Mouse (Mus musculus) embryonic facial prominence, embryonic 14.5 days (tissue): Measurements from ENCODE around the gene Bdh1. TPM values are rescaled to one million over a fixed set of nuclear protein-coding genes. Genes with fewer than 3 reads are reported as not detected.

Experiments used
- ATAC-seq: fragments of 200-750 bp; cut with Nextera tagmentation; 2 replicates; pipeline ENCODE4 v1.8.0; 2017; ENCODE audit warnings: low read depth, moderate number of reproducible peaks, moderate TSS enrichment
- DNase-seq: peaks from one replicate; pipeline ENCODE4 v3.0.0-alpha.2; 2015; ENCODE audit warnings: low spot score
- H3K27ac ChIP-seq: fragments of 300-500 bp; sonication (generic); replicated peaks from 2 replicates; pipeline ENCODE4 v1.5.1; 2014; ENCODE audit warnings: low read depth, mild to moderate bottlenecking, low read length, moderate library complexity
- H3K27me3 ChIP-seq: fragments of 300-500 bp; sonication (generic); replicated peaks from 2 replicates; pipeline ENCODE4 v1.6.1; 2014; ENCODE audit warnings: low read length; ENCODE audit not compliant: control insufficient read depth, insufficient read depth
- H3K36me3 ChIP-seq: fragments of 300-500 bp; sonication (generic); 2 replicates; pipeline ENCODE4 v1.6.1; 2014; ENCODE audit warnings: low read length, mixed read lengths; ENCODE audit not compliant: control insufficient read depth, insufficient read depth
- H3K4me1 ChIP-seq: fragments of 300-500 bp; sonication (generic); 2 replicates; pipeline ENCODE4 v1.6.1; 2014; ENCODE audit warnings: antibody characterized with exemption, low read length; ENCODE audit not compliant: control insufficient read depth, insufficient read depth
- H3K4me2 ChIP-seq: fragments of 300-500 bp; sonication (generic); 2 replicates; pipeline ENCODE4 v1.6.1; 2014; ENCODE audit warnings: low read depth, mild to moderate bottlenecking, low read length, moderate library complexity, mixed read lengths
- H3K4me3 ChIP-seq: fragments of 300-500 bp; sonication (generic); 2 replicates; pipeline ENCODE4 v1.5.1; 2014; ENCODE audit warnings: low read depth, mild to moderate bottlenecking, low read length
- H3K9ac ChIP-seq: fragments of 300-500 bp; sonication (generic); 2 replicates; pipeline ENCODE4 v1.6.1; 2014; ENCODE audit warnings: low read depth, mild to moderate bottlenecking, low read length, moderate library complexity, mixed read lengths
- H3K9me3 ChIP-seq: fragments of 300-500 bp; sonication (generic); 2 replicates; pipeline ENCODE4 v1.6.1; 2016; ENCODE audit warnings: low read length; ENCODE audit not compliant: control insufficient read depth
- WGBS: fragments of 180-500 bp; shearing (Covaris S2); extraction: QIAGEN DNeasy Blood & Tissue Kit; methylation state at CpG from one replicate; pipeline ENCODE4 v1.1.7; 2014; 5-methylcytosine and 5-hydroxymethylcytosine counted together
- polyA plus RNA-seq: library from polyadenylated mRNA; unstranded; fragments of >200 nt; fragmentation: Nextera tagmentation; extraction: Ambion mirVana; gene quantifications from 2 replicates; pipeline ENCODE4 v1.2.1, GENCODE M21; 2014

Bdh1 gene
- polyA plus RNA-seq, 1 experiment from 2014 or later: 30.4 TPM

DNA sequence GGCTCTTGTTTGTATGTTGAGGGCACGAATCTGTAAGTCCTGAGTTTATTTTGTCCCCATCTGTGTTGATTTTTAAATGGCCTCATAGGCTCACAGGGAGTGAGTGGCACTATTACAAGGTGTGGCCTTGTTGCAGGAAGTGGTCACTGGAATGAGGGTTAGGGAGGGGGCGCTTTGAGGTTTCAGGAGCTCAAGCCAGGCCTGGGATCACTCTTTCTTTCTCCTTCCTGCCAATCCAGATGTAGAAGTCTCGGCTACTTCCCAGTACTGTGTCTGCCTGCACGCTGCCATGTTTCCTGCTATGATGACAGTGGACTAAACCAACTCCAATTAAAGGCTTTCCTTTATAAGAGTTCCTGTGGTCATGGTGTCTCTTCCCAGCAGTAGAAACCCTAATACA is 76.3 kb downstream of the Bdh1 start:
- Histone ChIP-seq H3K4me2 (no peak overlapping the region), H3K4me1 (peaks cover 52% of the 10 kb centered on the region), H3K36me3 (no peaks in the 10 kb centered on the region), H3K9ac (no peak overlapping the region), H3K27me3 (no peaks in the 10 kb centered on the region), H3K9me3 (no peaks in the 10 kb centered on the region), H3K27ac (no peak overlapping the region), H3K4me3 (no peak overlapping the region)
- no peak for DNase-seq
- 69% methylated on average over 4 of the region's 4 CpGs for WGBS
- no peak for ATAC-seq

DNA sequence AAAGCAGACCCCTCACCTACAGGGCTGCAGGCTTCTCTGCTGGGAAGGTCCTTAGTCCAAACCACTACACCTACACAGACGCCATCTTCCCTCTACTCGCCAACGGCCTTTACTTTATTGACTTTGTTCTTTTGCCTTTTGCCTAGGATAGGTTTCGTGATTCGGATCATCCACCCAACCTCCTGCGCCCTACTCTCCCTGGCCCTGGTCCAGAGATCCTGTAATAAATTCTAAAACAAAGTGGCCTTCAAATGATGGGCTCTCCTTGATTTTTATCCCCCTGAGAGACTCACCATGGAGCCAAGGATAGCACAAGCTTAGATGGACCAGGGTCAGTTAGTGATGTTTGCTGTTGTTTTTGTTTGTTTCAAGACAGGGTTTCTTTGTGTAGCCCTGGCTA is 76.9 kb downstream of the Bdh1 start:
- Histone ChIP-seq H3K27ac (no peak overlapping the region), H3K4me2 (no peak overlapping the region), H3K9ac (no peak overlapping the region), H3K27me3 (no peaks in the 10 kb centered on the region), H3K36me3 (no peaks in the 10 kb centered on the region), H3K4me1 (peaks cover 46% of the 10 kb centered on the region), H3K9me3 (no peaks in the 10 kb centered on the region), H3K4me3 (no peak overlapping the region)
- DNase-seq (no peak), ATAC-seq (no peak)
- 93% methylated on average over 6 of the region's 6 CpGs for WGBS

DNA sequence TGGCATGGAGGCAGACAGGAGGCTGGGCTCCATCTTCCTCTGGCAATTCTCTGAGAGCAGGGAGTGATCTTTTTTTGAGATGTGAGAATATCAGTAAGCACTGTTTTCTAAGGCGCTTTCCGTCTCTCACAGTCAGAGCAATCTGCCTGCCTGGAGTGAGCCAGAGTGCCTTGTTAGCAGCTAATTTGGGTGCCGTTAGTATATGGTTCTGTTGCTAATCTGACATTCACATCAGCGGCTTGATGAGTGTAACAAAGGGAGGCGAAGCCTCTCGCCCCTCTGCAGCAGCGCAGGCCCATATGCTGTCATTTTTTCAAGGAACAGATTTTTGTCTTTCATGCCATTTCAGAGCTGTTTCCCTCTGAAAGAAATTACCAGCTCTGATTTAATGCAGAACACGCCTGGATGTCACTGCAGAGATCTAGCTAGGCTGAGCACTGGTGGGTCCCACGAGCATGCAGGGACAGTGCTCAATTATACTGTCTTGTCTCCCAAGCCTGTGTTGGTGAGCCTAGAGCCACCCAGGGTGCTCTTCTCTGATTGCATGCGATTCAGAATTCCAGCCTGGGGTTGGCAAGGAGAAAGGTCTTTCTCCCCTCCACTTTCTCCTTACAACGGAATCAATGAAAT is 77.7 kb downstream of the Bdh1 start:
- Histone ChIP-seq H3K36me3 (no peaks in the 10 kb centered on the region), H3K9ac (no peak overlapping the region), H3K4me1 (peaks cover 41% of the 10 kb centered on the region), H3K4me3 (no peak overlapping the region), H3K9me3 (no peaks in the 10 kb centered on the region), H3K4me2 (no peak overlapping the region), H3K27me3 (no peaks in the 10 kb centered on the region), H3K27ac (peak overlapping the region; percentile 35)
- 41% methylated on average over 11 of the region's 11 CpGs for WGBS
- DNase-seq: peak; percentile 59
- no peak for ATAC-seq

- 42% methylated on average over 3 of the region's 3 CpGs for WGBS
- ATAC-seq: no peak
- Histone ChIP-seq H3K4me3 (no peak overlapping the region), H3K27ac (peak overlapping the region; percentile 35), H3K4me2 (no peak overlapping the region), H3K9ac (no peak overlapping the region), H3K9me3 (no peaks in the 10 kb centered on the region), H3K4me1 (peaks cover 41% of the 10 kb centered on the region), H3K27me3 (no peaks in the 10 kb centered on the region), H3K36me3 (no peaks in the 10 kb centered on the region)
- DNase-seq: no peak
Measured at GRCm38 (mm10) chr16:31500532-31500931, 78.5 kb downstream of the Bdh1 start.

- Histone ChIP-seq H3K9me3 (no peaks in the 10 kb centered on the region), H3K4me2 (0 out of 2 replicates have a peak overlapping the region, but pooled peaks have one; percentile 23), H3K36me3 (no peaks in the 10 kb centered on the region), H3K4me1 (peaks cover 41% of the 10 kb centered on the region), H3K4me3 (no peak overlapping the region), H3K27me3 (no peaks in the 10 kb centered on the region), H3K27ac (peak overlapping the region; percentile 55), H3K9ac (no peak overlapping the region)
- ATAC-seq (peak; percentile 74), DNase-seq (peak; percentile 85)
- WGBS: 45% methylated on average over 14 of the region's 14 CpGs
Measured at GRCm38 (mm10) chr16:31500969-31501750, 79.1 kb downstream of the Bdh1 start.

GRCm38 (mm10) chr16:31501751-31502365 is 79.8 kb downstream of the Bdh1 start:
- H3K9me3 ChIP-seq: no peaks in the 10 kb centered on the region
- H3K36me3 ChIP-seq: no peaks in the 10 kb centered on the region
- H3K4me2 ChIP-seq: 0 out of 2 replicates have a peak overlapping the region, but pooled peaks have one; percentile 23
- peak; percentile 42 for DNase-seq
- WGBS: 32% methylated on average over 14 of the region's 14 CpGs
- H3K4me3 ChIP-seq: no peak overlapping the region
- H3K9ac ChIP-seq: no peak overlapping the region
- H3K27ac ChIP-seq: peak overlapping the region; percentile 55; the same call in 1 of the 2 replicates
- H3K27me3 ChIP-seq: no peaks in the 10 kb centered on the region
- ATAC-seq: no peak; the same call in 1 of the 2 replicates
- H3K4me1 ChIP-seq: peaks cover 41% of the 10 kb centered on the region

GRCm38 (mm10) chr16:31506665-31507456 is 84.8 kb downstream of the Bdh1 start:
- Histone ChIP-seq H3K9me3 (no peaks in the 10 kb centered on the region), H3K9ac (no peak overlapping the region), H3K36me3 (no peaks in the 10 kb centered on the region), H3K4me2 (peak overlapping the region; percentile 13; the same call in 1 of the 2 replicates), H3K4me1 (peaks cover 27% of the 10 kb centered on the region), H3K4me3 (no peak overlapping the region), H3K27me3 (no peaks in the 10 kb centered on the region), H3K27ac (no peak overlapping the region)
- 45% methylated on average over 10 of the region's 10 CpGs for WGBS
- DNase-seq (peak; percentile 67), ATAC-seq (peak; percentile 27; the same call in 1 of the 2 replicates)

DNA sequence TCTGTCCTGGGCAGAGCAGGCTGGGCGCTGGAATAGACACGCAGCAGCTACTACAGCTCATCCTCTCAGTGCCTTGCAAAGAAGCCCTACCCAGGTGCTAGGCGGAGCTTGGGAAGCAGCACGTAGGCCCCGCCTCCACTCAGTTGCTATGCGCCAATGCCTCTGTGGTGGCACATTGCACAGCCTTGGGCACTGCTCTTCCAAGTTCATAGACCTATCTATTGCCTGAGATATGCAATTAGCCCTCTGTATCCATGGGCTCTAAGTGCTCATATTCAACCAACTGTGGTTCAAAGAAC is 85.3 kb downstream of the Bdh1 start:
- no peaks in the 10 kb centered on the region for H3K9me3 ChIP-seq
- no peaks in the 10 kb centered on the region for H3K36me3 ChIP-seq
- peaks cover 22% of the 10 kb centered on the region for H3K4me1 ChIP-seq
- ATAC-seq (no peak), DNase-seq (peak; percentile 67)
- H3K27ac ChIP-seq: no peak overlapping the region
- WGBS: 23% methylated on average over 5 of the region's 6 CpGs
- H3K9ac ChIP-seq: no peak overlapping the region
- peak overlapping the region; percentile 13; the same call in 1 of the 2 replicates for H3K4me2 ChIP-seq
- H3K27me3 ChIP-seq: no peaks in the 10 kb centered on the region
- no peak overlapping the region for H3K4me3 ChIP-seq
